Mouse (Mus musculus) testis, postnatal 14 days (tissue): ENCODE data around the gene Rassf8.

Experiments
- DNase-seq: peaks from one replicate; pipeline ENCODE4 v3.0.0; 2021; ENCODE audit warnings: low spot score

Gene Rassf8

GRCm38 (mm10) chr6:145747671-145748640 lies 1.4 kb downstream of the Rassf8 start:
- DNase-seq = no peak

GRCm38 (mm10) chr6:145750394-145750793 lies 3.8 kb downstream of the Rassf8 start:
- DNase-seq = no peak

GRCm38 (mm10) chr6:145753296-145753695 lies 6.7 kb downstream of the Rassf8 start:
- DNase-seq = no peak

GRCm38 (mm10) chr6:145754416-145754815 lies 7.9 kb downstream of the Rassf8 start:
- no peak for DNase-seq

GRCm38 (mm10) chr6:145755942-145756639 lies 9.5 kb downstream of the Rassf8 start:
- no peak for DNase-seq

GRCm38 (mm10) chr6:145756640-145757005 lies 10.1 kb downstream of the Rassf8 start:
- no peak for DNase-seq

GRCm38 (mm10) chr6:145757346-145757745 lies 10.8 kb downstream of the Rassf8 start:
- DNase-seq = no peak

GRCm38 (mm10) chr6:145758685-145759084 lies 12.1 kb downstream of the Rassf8 start:
- no peak for DNase-seq

GRCm38 (mm10) chr6:145759432-145759831 lies 12.9 kb downstream of the Rassf8 start:
- no peak for DNase-seq

GRCm38 (mm10) chr6:145760246-145761016 lies 13.9 kb downstream of the Rassf8 start:
- DNase-seq = no peak

- no peak for DNase-seq
Measured at GRCm38 (mm10) chr6:145761151-145761935, 14.8 kb downstream of the Rassf8 start.

- no peak for DNase-seq
Measured at GRCm38 (mm10) chr6:145762016-145762415, 15.5 kb downstream of the Rassf8 start.

GRCm38 (mm10) chr6:145763051-145763450 lies 16.5 kb downstream of the Rassf8 start:
- no peak for DNase-seq

GRCm38 (mm10) chr6:145765011-145765410 lies 18.5 kb downstream of the Rassf8 start:
- no peak for DNase-seq

GRCm38 (mm10) chr6:145766971-145767370 lies 20.4 kb downstream of the Rassf8 start:
- no peak for DNase-seq

GRCm38 (mm10) chr6:145767637-145768036 lies 21.1 kb downstream of the Rassf8 start:
- DNase-seq = no peak

- DNase-seq = peak; percentile 35
Measured at GRCm38 (mm10) chr6:145768671-145769292, 22.2 kb downstream of the Rassf8 start.

GRCm38 (mm10) chr6:145769855-145770254 lies 23.3 kb downstream of the Rassf8 start:
- DNase-seq = no peak

- no peak for DNase-seq
Measured at GRCm38 (mm10) chr6:145770272-145771000, 23.9 kb downstream of the Rassf8 start.

GRCm38 (mm10) chr6:145774436-145774835 lies 27.9 kb downstream of the Rassf8 start:
- DNase-seq = no peak
